Mouse (Mus musculus) urinary bladder, postnatal 14 days (tissue): ENCODE data around the gene Ppp1r21.

ENCODE experiments used
- DNase-seq: peaks from one replicate; pipeline ENCODE4 v3.0.0; 2021; ENCODE audit warnings: low spot score

Gene Ppp1r21

DNA sequence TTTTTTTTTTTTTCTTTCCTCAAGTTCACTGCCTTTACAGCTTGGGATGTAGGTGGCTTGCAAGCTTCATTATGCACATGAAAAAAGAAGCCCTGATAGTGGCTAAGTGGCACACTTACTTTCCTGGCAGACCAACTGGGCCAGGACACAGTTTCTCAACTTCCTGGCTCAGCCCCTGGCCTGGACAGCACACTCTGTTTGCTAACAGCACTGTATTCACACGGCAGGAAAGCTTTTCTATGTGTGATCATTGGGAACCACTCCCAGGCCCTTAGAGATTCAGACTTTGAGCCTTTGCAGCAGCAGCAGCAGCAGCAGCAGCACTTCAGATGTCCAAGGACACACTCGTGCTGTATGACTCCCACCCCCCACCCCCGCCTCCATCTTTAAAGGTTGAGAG, 84.3 kb downstream of the Ppp1r21 start:
- DNase-seq, result no peak

DNA sequence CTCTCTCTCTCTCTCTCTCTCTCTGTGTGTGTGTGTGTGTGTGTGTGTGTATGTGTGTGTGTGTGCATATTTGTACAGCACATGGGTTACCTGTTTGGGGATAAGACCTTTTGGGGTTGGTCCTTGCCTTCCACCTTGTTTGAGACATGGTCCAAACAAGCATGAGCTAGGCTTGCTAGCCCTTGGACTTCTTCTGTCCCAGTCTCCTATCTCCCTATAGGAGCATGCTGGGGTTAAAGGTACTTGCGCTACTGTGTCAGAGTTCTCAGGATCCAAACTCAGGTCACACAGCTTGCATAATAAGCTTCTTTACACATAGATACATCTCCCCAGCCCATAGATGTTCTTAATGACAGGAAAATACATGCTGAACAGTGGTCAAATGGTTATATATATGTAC, 84.8 kb downstream of the Ppp1r21 start:
- no peak for DNase-seq

DNA sequence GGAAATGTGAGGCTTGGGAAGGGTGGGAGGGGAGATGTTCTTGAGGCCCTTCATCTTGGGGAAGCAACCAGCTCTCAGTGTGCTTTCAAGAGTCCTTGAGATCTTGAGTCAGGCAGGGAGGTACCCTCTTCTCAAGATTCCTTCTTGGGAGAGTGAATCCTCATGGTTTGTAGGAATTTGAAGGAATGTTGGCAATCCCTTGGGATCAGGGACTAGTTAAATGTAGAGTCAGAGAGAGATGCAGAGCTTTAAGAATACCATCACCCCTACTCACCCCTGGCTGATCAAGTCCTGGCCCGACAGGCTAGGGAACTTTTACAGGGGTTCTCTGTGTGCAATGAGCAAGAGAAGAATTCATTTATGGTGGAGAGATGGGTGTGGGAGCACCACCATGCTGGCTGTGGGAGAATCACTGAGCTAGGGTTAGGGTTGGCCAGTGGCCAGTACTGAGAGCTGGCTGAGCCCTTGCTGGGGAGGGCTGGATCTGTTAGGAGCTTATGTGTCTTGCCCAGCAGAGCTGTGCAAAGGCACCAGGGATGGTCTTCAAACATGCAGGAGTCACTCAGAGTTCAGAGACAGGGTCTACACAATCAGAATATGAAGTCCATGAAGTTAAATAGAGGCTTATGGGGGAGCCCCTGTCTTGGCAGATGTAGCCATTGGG, 85.7 kb downstream of the Ppp1r21 start:
- DNase-seq, result no peak

DNA sequence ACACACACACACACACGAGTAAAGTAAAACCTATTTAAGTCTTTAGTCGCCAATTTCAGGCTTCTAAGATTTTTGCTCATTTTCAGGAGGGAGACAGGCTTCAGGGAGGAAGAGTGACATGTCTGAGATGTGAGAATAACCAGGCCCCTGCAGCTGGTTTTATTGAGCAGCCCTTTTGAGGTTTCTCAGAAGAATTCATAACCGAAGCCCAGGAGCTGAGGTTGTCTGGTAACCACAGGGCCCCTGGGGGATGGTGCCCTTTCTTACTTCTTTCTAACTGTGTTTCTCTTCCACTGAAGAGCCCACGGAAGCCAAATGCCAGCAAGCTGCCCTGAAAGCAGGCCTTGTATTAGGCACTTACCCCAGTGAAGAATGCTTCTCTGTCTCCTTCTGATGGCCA, 91.0 kb downstream of the Ppp1r21 start:
- no peak for DNase-seq

DNA sequence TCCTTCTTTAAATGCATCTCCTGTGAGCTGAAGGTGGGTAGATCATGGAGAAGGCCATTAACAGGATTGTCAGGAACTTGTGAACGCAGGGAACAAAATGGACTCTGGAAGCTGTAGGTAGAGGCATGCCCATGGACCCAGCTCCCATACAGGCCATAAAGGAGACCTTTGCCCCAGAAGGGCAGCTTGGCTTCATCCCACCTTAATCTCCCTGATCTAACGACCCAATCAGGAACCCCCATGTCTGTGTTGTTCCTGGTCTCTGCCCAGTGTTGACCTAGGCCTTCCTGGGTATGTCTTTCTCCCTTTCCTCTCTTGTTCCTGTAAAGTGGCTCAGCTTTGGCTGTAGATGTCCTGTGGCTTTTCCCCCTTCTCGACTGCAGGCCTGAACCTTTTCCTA, 91.5 kb downstream of the Ppp1r21 start:
- DNase-seq, result no peak

DNA sequence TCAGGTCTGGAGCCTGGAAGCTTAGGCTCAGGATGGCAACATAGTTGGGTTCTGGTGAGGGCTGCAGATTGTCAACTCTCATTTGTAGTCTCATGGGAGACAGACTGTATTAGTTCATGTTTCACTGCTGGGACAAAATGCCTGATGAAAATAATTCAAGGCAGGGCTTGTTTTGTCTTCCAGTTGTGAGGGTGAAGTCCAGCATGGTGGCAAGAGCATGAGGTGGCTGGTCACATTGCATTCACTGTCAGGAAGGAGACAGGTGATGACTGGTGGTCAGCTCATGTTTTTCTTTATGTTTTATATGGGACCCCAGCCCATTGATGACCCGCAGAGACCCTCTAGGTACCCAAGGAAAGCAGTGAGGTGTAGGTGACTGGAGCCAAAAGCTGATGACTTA, 92.8 kb downstream of the Ppp1r21 start:
- DNase-seq, result no peak

DNA sequence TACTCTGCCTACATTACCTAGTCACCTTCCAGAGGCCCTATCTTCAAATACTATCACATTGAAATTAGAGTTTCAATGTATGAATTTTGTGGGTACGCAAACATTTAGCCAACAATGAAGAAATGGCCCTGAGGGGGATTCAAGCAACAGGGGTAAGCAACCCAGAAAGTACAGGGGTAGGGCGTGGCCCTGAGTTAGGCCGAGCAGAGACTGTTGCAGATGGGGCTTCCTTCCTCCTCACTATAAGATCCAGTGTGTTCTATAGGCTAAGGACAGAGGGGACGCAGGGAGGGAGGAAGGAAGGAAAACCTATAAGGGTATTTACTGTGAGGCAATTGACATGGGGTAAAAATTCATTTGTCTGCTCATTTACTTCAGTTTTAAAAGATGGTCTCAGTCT, 94.5 kb downstream of the Ppp1r21 start:
- DNase-seq, result no peak

DNA sequence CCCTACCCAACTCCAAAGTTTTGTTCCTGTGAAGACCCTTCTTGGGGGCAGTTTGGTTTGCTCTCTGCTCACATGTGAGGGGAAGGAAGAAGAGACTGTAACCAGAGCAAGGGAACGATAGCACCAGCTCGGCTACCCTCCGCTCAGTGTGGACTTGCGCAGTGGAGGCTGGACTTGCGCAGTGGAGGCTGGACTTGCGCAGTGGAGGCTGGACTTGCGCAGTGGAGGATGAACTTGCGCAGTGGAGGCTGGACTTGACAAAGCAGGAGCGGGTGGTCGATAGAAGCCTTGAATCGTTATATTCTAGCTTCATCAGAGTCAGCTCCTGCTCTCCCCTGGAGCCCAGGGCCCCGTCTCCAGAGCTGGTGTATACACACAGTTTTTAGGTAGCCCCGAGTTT, 95.4 kb downstream of the Ppp1r21 start:
- no peak for DNase-seq

DNA sequence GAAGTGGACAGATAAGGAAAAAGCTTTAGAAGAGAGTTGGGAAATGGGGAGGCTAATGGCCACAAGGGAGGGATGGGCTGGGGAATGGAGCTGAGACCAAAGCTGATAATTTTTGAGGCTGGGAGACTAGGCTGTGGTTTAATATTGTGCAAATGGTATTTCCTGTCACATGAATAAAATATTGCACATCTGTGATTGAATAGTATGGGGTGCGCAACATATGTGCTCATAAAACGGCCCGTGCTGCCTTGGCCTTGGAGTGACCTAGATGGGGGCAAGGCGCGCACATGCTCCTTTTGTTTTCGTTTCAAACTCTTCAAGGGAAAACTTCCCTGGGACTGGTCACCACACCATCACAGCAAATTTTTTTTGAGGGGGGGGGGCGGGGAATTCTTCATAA, 96.0 kb downstream of the Ppp1r21 start:
- no peak for DNase-seq

DNA sequence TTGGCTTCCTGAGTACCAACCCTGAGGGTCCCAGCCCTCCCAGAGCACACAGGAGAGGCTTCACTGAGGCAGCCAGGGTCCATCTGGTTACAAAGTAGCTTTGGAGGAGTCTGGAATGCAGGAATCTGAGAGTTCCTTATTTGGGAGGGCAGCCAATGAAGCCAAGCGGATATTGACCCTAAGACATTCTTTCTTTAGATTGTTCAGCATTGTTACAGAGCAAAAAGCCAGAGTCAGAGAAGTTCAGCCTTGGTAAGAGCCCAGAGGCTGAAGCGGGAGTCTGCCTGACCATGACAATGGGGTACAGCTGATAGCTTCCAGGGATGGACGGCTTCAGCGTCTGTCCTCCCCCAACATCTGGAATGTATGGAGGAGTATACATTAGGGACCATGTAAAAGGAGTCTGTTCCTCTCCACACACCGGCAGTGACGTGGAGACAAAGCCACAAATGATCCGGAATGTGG, 96.5 kb downstream of the Ppp1r21 start:
- DNase-seq, result no peak

DNA sequence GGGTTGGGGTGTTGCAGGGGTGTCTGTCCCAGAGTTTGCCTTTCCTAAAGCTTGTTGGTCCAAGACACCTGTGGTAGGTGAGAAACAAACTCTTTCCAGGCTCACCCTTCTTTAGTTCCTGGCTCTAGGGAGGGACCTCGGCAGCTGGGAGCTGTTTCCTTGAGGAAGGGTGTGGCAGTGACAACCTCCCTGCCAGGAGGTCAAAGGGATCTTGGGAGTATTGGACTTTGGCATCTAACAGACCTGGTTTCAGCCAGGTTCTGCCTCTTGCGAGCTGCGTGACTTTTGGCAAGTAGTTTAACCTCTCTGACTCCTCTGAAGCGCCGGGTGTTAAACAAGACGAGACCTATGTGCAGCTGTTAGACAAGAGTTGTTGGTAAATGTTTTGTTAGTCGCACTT, 97.2 kb downstream of the Ppp1r21 start:
- peak; percentile 34 for DNase-seq

DNA sequence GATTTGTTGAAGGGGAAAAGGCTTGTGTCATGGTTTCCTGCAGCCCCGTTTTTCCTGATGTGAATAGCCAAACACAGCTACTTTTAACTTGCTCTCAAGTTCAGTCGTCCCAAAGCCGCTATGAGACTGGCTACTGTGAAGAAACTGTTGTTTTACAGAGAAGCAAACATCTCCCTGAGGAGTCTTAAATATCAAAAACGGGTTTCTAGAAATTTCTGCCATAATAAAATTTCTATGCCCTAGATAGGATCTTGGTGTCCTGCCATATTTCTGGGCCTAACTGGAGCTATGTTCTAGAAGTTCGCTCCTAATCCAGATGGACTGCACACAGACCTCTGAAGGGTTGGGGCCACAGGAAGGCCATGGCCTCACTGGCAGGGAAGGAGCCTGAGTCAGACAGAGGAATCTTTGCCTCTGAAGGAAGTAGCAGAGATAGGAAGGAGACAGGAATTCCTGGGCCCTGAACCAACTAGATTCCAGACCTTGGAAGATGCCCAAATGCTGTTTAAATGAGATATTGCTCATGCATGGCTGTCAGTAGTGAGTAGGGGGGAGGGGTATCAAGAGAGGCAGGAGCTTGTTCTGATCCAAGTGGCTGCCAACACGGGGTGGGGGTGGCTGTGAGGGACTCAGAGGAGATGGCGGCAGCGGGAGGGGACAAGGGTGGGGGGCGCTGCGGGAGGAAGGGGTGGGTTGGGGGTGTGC, 98.9 kb downstream of the Ppp1r21 start:
- peak; percentile 75 for DNase-seq

DNA sequence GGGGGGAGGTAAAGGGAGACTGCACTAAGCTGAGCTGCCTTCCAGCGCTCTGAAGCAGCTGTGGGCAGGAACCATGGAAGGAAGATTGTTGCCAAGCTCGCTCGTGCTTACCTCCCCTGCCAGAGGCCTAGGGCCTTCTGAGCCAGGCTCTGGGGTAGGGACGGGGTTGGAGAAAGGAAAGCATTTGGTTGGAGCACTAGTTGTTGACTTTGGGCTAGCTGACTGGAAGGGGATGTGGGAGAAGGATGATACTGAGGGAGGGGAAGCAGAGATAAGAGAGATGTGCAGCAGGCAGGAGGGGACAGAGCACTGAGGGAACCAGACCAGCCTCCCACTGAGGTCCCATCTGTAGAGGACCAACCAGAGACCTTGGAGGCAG, 99.5 kb downstream of the Ppp1r21 start:
- DNase-seq, result peak; percentile 64

DNA sequence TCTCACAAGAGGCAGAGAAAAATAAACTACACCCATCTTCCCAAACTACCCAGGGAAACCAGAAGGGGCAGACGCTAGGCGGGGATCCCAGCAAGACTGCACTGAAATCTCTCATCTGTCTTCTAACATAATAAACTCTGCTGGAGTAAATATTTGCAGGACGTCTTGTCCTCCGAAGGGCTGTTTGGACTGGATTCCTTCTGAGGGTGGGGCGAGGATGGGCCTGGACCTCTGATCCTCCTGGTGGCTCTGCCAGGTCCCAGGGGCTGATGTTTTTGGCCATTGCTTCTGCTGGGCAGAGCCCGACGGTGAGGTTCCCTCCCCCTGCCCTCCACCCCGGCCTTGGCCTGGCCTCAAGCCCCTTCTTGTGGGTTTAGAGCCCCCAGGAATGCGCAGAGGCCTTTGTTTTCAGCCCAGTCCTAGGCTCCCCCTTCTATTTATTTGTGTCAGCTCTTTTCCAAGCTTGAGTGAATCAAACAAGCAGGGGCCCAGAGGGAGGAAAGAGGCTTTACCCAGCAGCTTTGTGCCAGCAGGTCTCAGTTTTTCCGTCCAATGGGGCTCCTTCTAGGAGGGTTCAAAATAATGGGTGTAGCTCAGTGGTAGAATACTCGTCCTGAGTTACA, 100.1 kb downstream of the Ppp1r21 start:
- peak; percentile 75 for DNase-seq

DNA sequence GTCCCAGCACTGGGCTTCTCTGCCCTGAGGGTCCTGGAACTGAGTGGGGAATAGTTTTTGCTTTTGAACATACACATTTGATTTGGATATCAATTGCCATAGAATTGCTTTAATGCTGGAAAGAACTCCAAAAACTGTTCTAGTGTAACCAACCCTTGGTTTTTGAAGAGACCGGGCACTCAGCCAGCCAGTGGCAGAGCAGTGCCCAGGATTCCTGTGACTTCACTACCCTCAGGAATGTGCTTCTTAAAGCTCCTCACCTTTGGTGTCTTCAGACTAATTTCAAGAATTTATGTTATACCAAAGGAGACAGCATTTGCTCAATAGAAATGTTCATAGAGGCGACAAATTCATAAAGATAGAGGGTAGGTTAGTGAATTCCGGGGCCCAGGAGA, 100.6 kb downstream of the Ppp1r21 start:
- DNase-seq, result peak; percentile 55

DNA sequence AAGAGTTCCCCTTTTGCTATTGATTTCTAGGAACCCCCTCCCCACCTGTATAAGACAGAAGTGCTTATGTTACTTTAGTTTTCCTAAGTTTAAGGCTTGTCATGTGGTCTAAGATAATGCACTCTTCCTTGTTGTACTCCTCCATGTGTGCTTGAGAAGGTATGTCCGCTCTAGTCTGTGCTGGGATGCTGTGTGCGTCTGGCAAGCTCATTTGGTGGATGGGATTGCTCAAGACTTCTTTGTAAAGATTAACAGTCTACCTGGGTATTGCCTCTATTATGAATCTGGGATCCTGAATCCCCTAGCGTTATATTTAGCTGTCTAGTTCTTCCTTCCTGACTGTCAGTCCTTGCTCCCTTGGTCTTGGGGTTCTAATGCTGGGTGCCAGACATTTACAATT, 102.7 kb downstream of the Ppp1r21 start:
- no peak for DNase-seq

DNA sequence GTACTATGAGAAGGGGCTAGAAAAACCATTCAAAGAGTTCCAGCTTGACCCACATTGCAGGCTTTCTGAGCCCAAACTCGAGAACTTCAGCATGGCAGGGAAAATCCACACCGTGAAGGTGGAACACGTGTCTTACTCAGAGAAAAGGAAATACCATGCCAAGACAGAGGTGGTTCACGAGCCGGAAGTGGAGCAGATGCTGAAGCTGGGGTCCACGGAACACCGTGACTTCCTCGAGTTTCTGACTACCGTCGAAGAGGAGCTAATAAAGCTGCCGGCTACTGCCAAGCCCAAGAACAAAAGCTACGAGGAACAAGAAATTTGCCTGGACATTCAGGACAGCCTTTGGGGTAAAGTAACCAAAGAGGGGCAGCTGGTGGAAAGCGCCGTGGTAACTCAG, 106.2 kb downstream of the Ppp1r21 start:
- no peak for DNase-seq

DNA sequence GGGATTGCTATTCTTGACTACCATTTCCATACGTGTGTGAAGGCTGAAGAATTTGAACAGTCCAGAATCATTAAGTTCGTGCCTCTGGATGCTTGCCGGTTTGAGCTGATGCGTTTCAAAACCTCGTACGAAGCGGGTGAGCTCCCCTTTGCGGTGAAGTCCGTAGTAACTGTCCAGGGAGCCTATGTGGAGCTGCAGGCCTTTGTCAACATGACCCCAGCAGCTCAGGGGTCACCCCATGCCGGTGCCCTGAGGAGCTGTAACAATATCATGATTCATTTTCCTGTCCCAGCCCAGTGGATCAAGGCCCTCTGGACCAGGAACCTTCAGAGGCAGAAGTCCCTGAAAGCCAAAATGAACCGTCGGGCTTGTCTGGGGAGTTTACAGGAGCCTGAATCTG, 106.7 kb downstream of the Ppp1r21 start:
- no peak for DNase-seq
